Mouse (Mus musculus) intestine, postnatal 0 days (tissue): ENCODE results near the gene Cdc42. TPM values are rescaled to one million over a fixed set of nuclear protein-coding genes. Genes with fewer than 3 reads are reported as not detected.

Source experiments
- ATAC-seq: fragments of 200-750 bp; cut with Nextera tagmentation; 2 replicates; pipeline ENCODE4 v1.8.0; 2017; ENCODE audit warnings: mild to moderate bottlenecking, moderate TSS enrichment, moderate library complexity
- H3K27ac ChIP-seq: fragments of 300-500 bp; sonication (generic); 2 replicates; pipeline ENCODE4 v1.5.1; 2014; ENCODE audit warnings: mild to moderate bottlenecking, low read depth, low read length, moderate library complexity
- H3K27me3 ChIP-seq: fragments of 300-500 bp; sonication (generic); replicated peaks from 2 replicates; pipeline ENCODE4 v1.6.1; 2014; ENCODE audit warnings: low read length, mixed read lengths; ENCODE audit not compliant: control insufficient read depth, insufficient read depth
- H3K36me3 ChIP-seq: fragments of 300-500 bp; sonication (generic); 2 replicates; pipeline ENCODE4 v1.6.1; 2014; ENCODE audit warnings: mild to moderate bottlenecking, moderate library complexity; ENCODE audit not compliant: control insufficient read depth, insufficient read depth
- H3K4me1 ChIP-seq: fragments of 300-500 bp; sonication (generic); replicated peaks from 2 replicates; pipeline ENCODE4 v1.6.1; 2014; ENCODE audit warnings: antibody characterized with exemption, low read length, mixed read lengths; ENCODE audit not compliant: control insufficient read depth, insufficient read depth
- H3K4me2 ChIP-seq: fragments of 300-500 bp; sonication (generic); replicated peaks from 2 replicates; pipeline ENCODE4 v1.6.1; 2014; ENCODE audit warnings: low read depth, mild to moderate bottlenecking, moderate library complexity
- H3K4me3 ChIP-seq: fragments of 300-500 bp; sonication (generic); 2 replicates; pipeline ENCODE4 v1.5.1; 2014; ENCODE audit warnings: low read depth, low read length
- H3K9ac ChIP-seq: fragments of 300-500 bp; sonication (generic); 2 replicates; pipeline ENCODE4 v1.6.1; 2014; ENCODE audit warnings: mild to moderate bottlenecking, low read depth, low read length
- H3K9me3 ChIP-seq: fragments of 300-500 bp; sonication (generic); 2 replicates; pipeline ENCODE4 v1.6.1; 2016; ENCODE audit warnings: mixed run types; ENCODE audit not compliant: control insufficient read depth
- CTCF ChIP-seq: sonication (generic); IDR thresholded peaks from 2 replicates; pipeline ENCODE4 v1.5.1; 2016; ENCODE audit warnings: low read depth, mild to moderate bottlenecking, control low read depth, antibody characterized with exemption, moderate library complexity
- WGBS: fragments of 180-500 bp; shearing (Covaris S2); extraction: QIAGEN DNeasy Blood & Tissue Kit; methylation state at CpG from one replicate; pipeline ENCODE4 v1.1.7; 2014; 5-methylcytosine and 5-hydroxymethylcytosine counted together
- polyA plus RNA-seq: library from polyadenylated mRNA; unstranded; fragments of >200 nt; fragmentation: Nextera tagmentation; extraction: Ambion mirVana; gene quantifications from 2 replicates; pipeline ENCODE4 v1.2.1, GENCODE M21; 2015

Cdc42 gene
- polyA plus RNA-seq, 1 experiment from 2014 or later, result 471 TPM

- Histone ChIP-seq H3K9ac (no peak overlapping the region), H3K4me2 (no peak overlapping the region), H3K4me3 (no peak overlapping the region), H3K4me1 (0 out of 2 replicates have a peak, but pooled peaks cover 3% of the 10 kb centered on the region), H3K27me3 (peaks cover 33% of the 10 kb centered on the region), H3K27ac (no peak overlapping the region; the same call in 1 of the 2 replicates), H3K36me3 (no peaks in the 10 kb centered on the region), H3K9me3 (no peaks in the 10 kb centered on the region)
- 11% methylated on average over 6 of the region's 6 CpGs for WGBS
- ATAC-seq, result no peak
- no peak for TF ChIP-seq CTCF
These were observed 83.2 kb downstream of the Cdc42 start for GRCm38 (mm10) chr4:137274304-137274703.

GRCm38 (mm10) chr4:137271856-137272255 is 85.7 kb downstream of the Cdc42 start:
- Histone ChIP-seq H3K4me2 (no peak overlapping the region), H3K9me3 (no peaks in the 10 kb centered on the region), H3K36me3 (no peaks in the 10 kb centered on the region), H3K4me3 (no peak overlapping the region), H3K9ac (no peak overlapping the region), H3K4me1 (no peaks in the 10 kb centered on the region), H3K27me3 (peaks cover 10% of the 10 kb centered on the region; the same call in 1 of the 2 replicates), H3K27ac (no peak overlapping the region)
- WGBS, result 88% methylated on average over 8 of the region's 8 CpGs
- no peak for ATAC-seq
- no peak for TF ChIP-seq CTCF

Other genes starting within 250 kb of the Cdc42 start
- gene Wnt4, start 80.2 kb downstream of the Cdc42 start, polyA plus RNA-seq, result 2.1 and 2.4 TPM in 2 replicates
- gene Cela3a, start 52.1 kb upstream of the Cdc42 start, polyA plus RNA-seq, result not detected in 2 replicates
- gene Cela3b, start 72.8 kb upstream of the Cdc42 start, polyA plus RNA-seq, result 9.1 and 13.6 TPM in 2 replicates
- not detected in 2 replicates for gene 1700013G24Rik, start 95.6 kb upstream of the Cdc42 start, polyA plus RNA-seq
- gene Hspg2, start 111.0 kb upstream of the Cdc42 start, polyA plus RNA-seq, result 16.3 and 16.4 TPM in 2 replicates
- gene Ldlrad2, start 216.8 kb upstream of the Cdc42 start, polyA plus RNA-seq, result not detected in 2 replicates
- gene Usp48, start 236.0 kb upstream of the Cdc42 start, polyA plus RNA-seq, result 33.3 and 36.7 TPM in 2 replicates